Mouse (Mus musculus) kidney, embryonic 16.5 days (tissue): ENCODE measurements around the gene Nefh. TPM values are rescaled to one million over a fixed set of nuclear protein-coding genes. Genes with fewer than 3 reads are reported as not detected.
A peak's percentile ranks its signal among the peaks of the same experiment; 100 is the strongest.

ENCODE experiments used
- ATAC-seq: fragments of 200-750 bp; cut with Nextera tagmentation; 2 replicates; pipeline ENCODE4 v1.8.0; 2017; ENCODE audit warnings: moderate TSS enrichment; ENCODE audit not compliant: low FRiP score, low TSS enrichment
- H3K27ac ChIP-seq: fragments of 300-500 bp; sonication (generic); 2 replicates; pipeline ENCODE4 v1.5.1; 2014; ENCODE audit warnings: low read length
- H3K27me3 ChIP-seq: fragments of 300-500 bp; sonication (generic); 2 replicates; pipeline ENCODE4 v1.6.1; 2014; ENCODE audit warnings: low read length, control low read depth, mixed read lengths; ENCODE audit not compliant: insufficient read depth
- H3K36me3 ChIP-seq: fragments of 300-500 bp; sonication (generic); 2 replicates; pipeline ENCODE4 v1.6.1; 2014; ENCODE audit warnings: low read length, control low read depth, mixed read lengths; ENCODE audit not compliant: insufficient read depth
- H3K4me1 ChIP-seq: fragments of 300-500 bp; sonication (generic); 2 replicates; pipeline ENCODE4 v1.6.1; 2014; ENCODE audit warnings: low read length, control low read depth, mixed read lengths; ENCODE audit not compliant: insufficient read depth
- H3K4me2 ChIP-seq: fragments of 300-500 bp; sonication (generic); replicated peaks from 2 replicates; pipeline ENCODE4 v1.6.1; 2014; ENCODE audit warnings: low read depth, low read length
- H3K4me3 ChIP-seq: fragments of 300-500 bp; sonication (generic); 2 replicates; pipeline ENCODE4 v1.5.1; 2014; ENCODE audit warnings: mild to moderate bottlenecking, low read length
- H3K9ac ChIP-seq: fragments of 300-500 bp; sonication (generic); replicated peaks from 2 replicates; pipeline ENCODE4 v1.6.1; 2014; ENCODE audit warnings: low read length
- H3K9me3 ChIP-seq: fragments of 300-500 bp; sonication (generic); 2 replicates; pipeline ENCODE4 v1.6.1; 2016; ENCODE audit warnings: low read length, control low read depth
- WGBS: fragments of 180-500 bp; shearing (Covaris S2); extraction: QIAGEN DNeasy Blood & Tissue Kit; methylation state at CpG from one replicate; pipeline ENCODE4 v1.1.7; 2014; 5-methylcytosine and 5-hydroxymethylcytosine counted together
- polyA plus RNA-seq: library from polyadenylated mRNA; unstranded; fragments of >200 nt; fragmentation: Nextera tagmentation; extraction: Ambion mirVana; gene quantifications from 2 replicates; pipeline ENCODE4 v1.2.1, GENCODE M21; 2015

Nefh gene
- polyA plus RNA-seq, 1 experiment from 2014 or later = 0.19 TPM

DNA sequence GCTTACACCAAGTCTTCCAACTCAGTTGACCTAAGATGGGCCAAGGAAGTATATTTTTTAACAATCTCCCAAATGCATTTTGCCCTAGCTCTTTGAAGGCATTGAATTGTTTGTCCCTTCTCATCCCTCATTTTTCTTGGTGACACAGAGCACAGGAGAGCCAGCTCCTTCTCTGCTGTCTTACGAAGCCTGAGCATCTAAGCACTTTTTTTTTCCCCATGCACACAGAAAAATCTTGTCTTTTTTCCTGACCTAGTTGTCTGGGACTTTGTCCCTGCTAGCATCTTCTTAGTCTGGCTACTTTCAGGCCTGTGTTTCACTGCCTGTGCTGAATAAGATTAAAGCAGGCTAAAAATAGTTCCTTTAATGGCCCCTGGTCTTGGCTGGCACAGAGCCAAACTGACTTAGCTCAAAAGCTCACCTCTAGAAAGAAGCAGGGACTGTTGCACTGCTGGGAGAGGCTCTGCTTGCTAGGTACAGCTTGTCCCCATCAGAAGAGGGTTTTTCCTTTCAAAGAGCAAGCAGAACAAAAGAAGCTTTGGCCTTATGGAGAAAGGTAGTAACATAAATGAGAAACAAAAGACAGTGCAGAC is 16.8 kb downstream of the Nefh start:
- Histone ChIP-seq H3K27ac (0 out of 2 replicates have a peak overlapping the region, but pooled peaks have one; percentile 8), H3K27me3 (no peaks in the 10 kb centered on the region), H3K36me3 (peaks cover 9% of the 10 kb centered on the region; the same call in 1 of the 2 replicates), H3K4me3 (no peak overlapping the region), H3K9ac (no peak overlapping the region), H3K4me2 (no peak overlapping the region), H3K9me3 (no peaks in the 10 kb centered on the region), H3K4me1 (peaks cover 11% of the 10 kb centered on the region)
- ATAC-seq = 0 out of 2 replicates have a peak, but pooled peaks have one; percentile 39
- 36% methylated on average over 1 of the region's 1 CpGs for WGBS

GRCm38 (mm10) chr11:4927224-4927623 is 20.6 kb downstream of the Nefh start:
- Histone ChIP-seq H3K4me3 (no peak overlapping the region), H3K27me3 (no peaks in the 10 kb centered on the region), H3K36me3 (peaks cover 38% of the 10 kb centered on the region), H3K4me2 (no peak overlapping the region), H3K27ac (peak overlapping the region; percentile 70), H3K9me3 (no peaks in the 10 kb centered on the region), H3K4me1 (peaks cover 11% of the 10 kb centered on the region), H3K9ac (no peak overlapping the region)
- no peak for ATAC-seq
- 90% methylated on average over 3 of the region's 3 CpGs for WGBS

GRCm38 (mm10) chr11:4921751-4922150 is 26.1 kb downstream of the Nefh start:
- Histone ChIP-seq H3K36me3 (peaks cover 73% of the 10 kb centered on the region), H3K9ac (no peak overlapping the region), H3K4me3 (no peak overlapping the region), H3K27ac (no peak overlapping the region), H3K27me3 (no peaks in the 10 kb centered on the region), H3K4me1 (no peaks in the 10 kb centered on the region), H3K4me2 (no peak overlapping the region), H3K9me3 (no peaks in the 10 kb centered on the region)
- WGBS = 89% methylated on average over 7 of the region's 7 CpGs
- ATAC-seq = no peak

GRCm38 (mm10) chr11:4921281-4921680 is 26.6 kb downstream of the Nefh start:
- Histone ChIP-seq H3K4me3 (no peak overlapping the region), H3K36me3 (peaks cover 69% of the 10 kb centered on the region), H3K27me3 (no peaks in the 10 kb centered on the region), H3K9me3 (no peaks in the 10 kb centered on the region), H3K27ac (no peak overlapping the region), H3K4me2 (no peak overlapping the region), H3K4me1 (no peaks in the 10 kb centered on the region), H3K9ac (no peak overlapping the region)
- WGBS = 81% methylated on average over 2 of the region's 2 CpGs
- ATAC-seq = no peak

DNA sequence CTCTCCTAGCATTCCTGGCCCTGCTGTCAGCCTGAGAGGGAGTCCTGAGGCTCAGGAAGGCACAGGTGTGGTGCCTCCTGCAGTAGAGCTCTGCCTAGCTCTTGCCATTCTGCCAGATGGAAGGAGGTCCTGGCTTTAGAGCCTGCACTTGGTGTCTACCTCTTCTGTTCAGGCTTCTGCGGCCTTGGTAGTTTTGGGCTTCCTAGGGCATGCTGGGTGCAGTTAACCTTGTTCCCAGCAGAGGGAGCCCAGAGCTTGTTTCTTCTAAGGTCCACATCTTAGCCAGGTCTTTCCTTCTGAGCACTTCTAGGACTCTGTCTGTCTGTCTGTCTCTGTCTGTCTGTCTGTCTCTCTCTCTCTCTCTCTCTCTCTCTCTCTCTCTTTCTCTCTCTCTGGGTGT is 31.8 kb downstream of the Nefh start:
- H3K4me3 ChIP-seq = no peak overlapping the region
- no peak for ATAC-seq
- no peak overlapping the region for H3K4me2 ChIP-seq
- H3K27me3 ChIP-seq = no peaks in the 10 kb centered on the region
- WGBS = 38% methylated on average over 1 of the region's 1 CpGs
- H3K36me3 ChIP-seq = peaks cover 64% of the 10 kb centered on the region
- H3K9me3 ChIP-seq = no peaks in the 10 kb centered on the region
- no peak overlapping the region for H3K9ac ChIP-seq
- H3K27ac ChIP-seq = no peak overlapping the region
- no peaks in the 10 kb centered on the region for H3K4me1 ChIP-seq

DNA sequence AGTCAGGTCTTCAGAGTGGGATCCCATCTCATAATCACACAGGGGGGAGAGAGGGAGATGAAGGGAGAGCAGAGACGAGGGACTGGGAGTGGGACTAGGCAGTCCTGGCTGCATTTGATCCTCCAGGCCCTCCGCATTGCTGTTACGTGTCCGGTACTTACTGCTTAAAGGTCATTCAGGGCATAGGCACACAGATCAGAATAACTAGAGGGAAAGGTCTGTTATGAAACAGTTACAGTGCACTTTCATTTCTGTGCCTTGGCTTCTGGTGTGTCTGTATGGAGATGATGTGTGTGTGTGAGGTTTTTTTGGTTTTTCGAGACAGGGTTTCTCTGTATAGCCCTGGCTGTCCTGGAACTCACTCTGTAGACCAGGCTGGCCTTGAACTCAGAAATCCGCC is 41.6 kb downstream of the Nefh start:
- H3K27me3 ChIP-seq = no peaks in the 10 kb centered on the region
- H3K9ac ChIP-seq = no peak overlapping the region
- H3K4me3 ChIP-seq = no peak overlapping the region
- 94% methylated on average over 6 of the region's 6 CpGs for WGBS
- H3K27ac ChIP-seq = no peak overlapping the region
- no peak overlapping the region for H3K4me2 ChIP-seq
- no peaks in the 10 kb centered on the region for H3K4me1 ChIP-seq
- no peak for ATAC-seq
- H3K9me3 ChIP-seq = no peaks in the 10 kb centered on the region
- H3K36me3 ChIP-seq = peaks cover 41% of the 10 kb centered on the region

GRCm38 (mm10) chr11:4901956-4902355 is 45.9 kb downstream of the Nefh start:
- peaks cover 31% of the 10 kb centered on the region for H3K36me3 ChIP-seq
- H3K4me1 ChIP-seq = no peaks in the 10 kb centered on the region
- H3K4me2 ChIP-seq = no peak overlapping the region
- no peak for ATAC-seq
- 85% methylated on average over 6 of the region's 6 CpGs for WGBS
- no peaks in the 10 kb centered on the region for H3K9me3 ChIP-seq
- no peak overlapping the region for H3K9ac ChIP-seq
- no peak overlapping the region for H3K4me3 ChIP-seq
- no peak overlapping the region for H3K27ac ChIP-seq
- no peaks in the 10 kb centered on the region for H3K27me3 ChIP-seq

DNA sequence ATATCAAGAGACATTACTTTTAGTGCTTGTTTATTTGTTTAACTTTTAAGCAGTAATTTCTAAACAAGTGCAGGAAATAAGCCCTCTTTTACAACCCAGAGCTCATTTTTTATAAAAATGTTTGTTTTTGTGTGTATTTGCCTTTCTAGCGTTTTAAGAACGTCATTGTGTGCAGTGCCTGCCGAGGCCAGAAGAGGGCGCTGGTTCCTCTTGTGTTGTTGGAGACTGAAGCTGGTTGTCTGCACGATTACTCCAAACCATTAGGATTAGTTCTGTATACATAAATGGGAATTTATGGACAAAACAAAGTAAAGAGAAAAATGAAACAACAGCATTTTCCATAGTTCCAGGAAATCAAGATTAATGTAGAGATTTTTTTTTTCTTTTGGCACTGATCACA is 47.4 kb downstream of the Nefh start:
- no peak overlapping the region for H3K9ac ChIP-seq
- ATAC-seq = no peak
- no peaks in the 10 kb centered on the region for H3K27me3 ChIP-seq

GRCm38 (mm10) chr11:4894848-4895816 is 52.7 kb downstream of the Nefh start, which contains the start of gene Thoc5:
Gene Thoc5 (plus strand): TSS chr11:4895320.
- peak within 1 kb of the TSS; percentile 87 for H3K9ac ChIP-seq
- H3K27ac ChIP-seq = peak within 1 kb of the TSS; percentile 82
- H3K9me3 ChIP-seq = no peaks in the 10 kb centered on the region
- peak within 1 kb of the TSS; percentile 91 for H3K4me2 ChIP-seq
- WGBS = 2% methylated on average over 52 of the region's 52 CpGs
- peak; percentile 93 for ATAC-seq
- peaks cover 18% of the 10 kb centered on the region for H3K36me3 ChIP-seq
- peaks cover 6% of the 10 kb centered on the region; the same call in 1 of the 2 replicates for H3K4me1 ChIP-seq
- H3K27me3 ChIP-seq = no peaks in the 10 kb centered on the region
- H3K4me3 ChIP-seq = peak within 1 kb of the TSS; percentile 92

More for the DNA sequence above, 47.4 kb downstream of the Nefh start:
- Histone ChIP-seq H3K4me3 (no peak overlapping the region), H3K36me3 (peaks cover 29% of the 10 kb centered on the region), H3K27ac (no peak overlapping the region), H3K4me2 (no peak overlapping the region), H3K4me1 (peaks cover 6% of the 10 kb centered on the region; the same call in 1 of the 2 replicates), H3K9me3 (no peaks in the 10 kb centered on the region)
- whole genome bisulfite sequencing = 71% methylated on average over 5 of the region's 5 CpGs
